Mouse (Mus musculus): Measurements from ENCODE around the gene Elavl4. TPM values are rescaled to one million over a fixed set of nuclear protein-coding genes. Genes with fewer than 3 reads are reported as not detected.

The Elavl4 gene
- total RNA-seq, 2 experiments from 2014 or later = 62.8 to 70.7 TPM

- DNase-seq (ENCODE audit: low spot score in 2 of 2) = no peak
Observed at GRCm38 (mm10) chr4:110266804-110267575, 84.7 kb downstream of the Elavl4 start.

GRCm38 (mm10) chr4:110264345-110264943 is 87.3 kb downstream of the Elavl4 start:
- DNase-seq (ENCODE audit: low spot score in 2 of 2) = no peak

GRCm38 (mm10) chr4:110257360-110257759 is 94.3 kb downstream of the Elavl4 start:
- no peak for DNase-seq (ENCODE audit: low spot score in 2 of 2)

GRCm38 (mm10) chr4:110255617-110256016 is 96.1 kb downstream of the Elavl4 start:
- DNase-seq (ENCODE audit: low spot score in 2 of 2) = no peak

GRCm38 (mm10) chr4:110250055-110250454 is 101.7 kb downstream of the Elavl4 start:
- DNase-seq (ENCODE audit: low spot score in 2 of 2) = no peak

GRCm38 (mm10) chr4:110242879-110243278 is 108.8 kb downstream of the Elavl4 start:
- no peak for DNase-seq (ENCODE audit: low spot score in 2 of 2)

- no peak for DNase-seq (ENCODE audit: low spot score in 2 of 2)
Observed at GRCm38 (mm10) chr4:110234554-110234953, 117.2 kb downstream of the Elavl4 start.

- DNase-seq (ENCODE audit: low spot score in 2 of 2) = no peak
Observed at GRCm38 (mm10) chr4:110232327-110232726, 119.4 kb downstream of the Elavl4 start.

- DNase-seq (ENCODE audit: low spot score in 2 of 2) = no peak
Observed at GRCm38 (mm10) chr4:110231799-110232198, 119.9 kb downstream of the Elavl4 start.

- DNase-seq (ENCODE audit: low spot score in 2 of 2) = no peak
Observed at GRCm38 (mm10) chr4:110229652-110230051, 122.1 kb downstream of the Elavl4 start.

GRCm38 (mm10) chr4:110229238-110229637 is 122.5 kb downstream of the Elavl4 start:
- no peak for DNase-seq (ENCODE audit: low spot score in 2 of 2)

- peak; percentile 52 to 77 for DNase-seq (ENCODE audit: low spot score in 2 of 2)
Observed at GRCm38 (mm10) chr4:110227621-110228031, 124.1 kb downstream of the Elavl4 start.

GRCm38 (mm10) chr4:110225492-110225891 is 126.2 kb downstream of the Elavl4 start:
- DNase-seq (ENCODE audit: low spot score in 2 of 2) = no peak

GRCm38 (mm10) chr4:110218819-110219218 is 132.9 kb downstream of the Elavl4 start:
- no peak for DNase-seq (ENCODE audit: low spot score in 2 of 2)

- DNase-seq (ENCODE audit: low spot score in 2 of 2) = no peak
Observed at GRCm38 (mm10) chr4:110217553-110217952, 134.2 kb downstream of the Elavl4 start.

- DNase-seq (ENCODE audit: low spot score in 2 of 2) = no peak
Observed at GRCm38 (mm10) chr4:110214543-110214942, 137.2 kb downstream of the Elavl4 start.

GRCm38 (mm10) chr4:110213666-110214065 is 138.0 kb downstream of the Elavl4 start:
- DNase-seq (ENCODE audit: low spot score in 2 of 2) = no peak

GRCm38 (mm10) chr4:110210246-110210645 is 141.5 kb downstream of the Elavl4 start:
- no peak for DNase-seq (ENCODE audit: low spot score in 2 of 2)

GRCm38 (mm10) chr4:110209613-110210012 is 142.1 kb downstream of the Elavl4 start:
- DNase-seq (ENCODE audit: low spot score in 2 of 2) = no peak

- no peak for DNase-seq (ENCODE audit: low spot score in 2 of 2)
Observed at GRCm38 (mm10) chr4:110201680-110202079, 150.0 kb downstream of the Elavl4 start.

GRCm38 (mm10) chr4:110199897-110200296 is 151.8 kb downstream of the Elavl4 start:
- DNase-seq (ENCODE audit: low spot score in 2 of 2) = no peak

GRCm38 (mm10) chr4:110198600-110198999 is 153.1 kb downstream of the Elavl4 start:
- no peak for DNase-seq (ENCODE audit: low spot score in 2 of 2)

- no peak for DNase-seq (ENCODE audit: low spot score in 2 of 2)
Observed at GRCm38 (mm10) chr4:110177263-110177662, 174.4 kb downstream of the Elavl4 start.

All from layer of hippocampus, postnatal 14 days (tissue).